Mouse (Mus musculus) forelimb bud, embryonic 11.5 days (tissue): Measurements from ENCODE around the gene Smarcd1.
"Not testable (repeated sequence)": the region's sequence is repeated elsewhere in the genome, so short reads cannot be mapped to it uniquely, and the experiment has no call there.

Experiments
- DNase-seq: peaks from one replicate; pipeline ENCODE4 v3.0.0-alpha.2; 2012; ENCODE audit warnings: low read depth, low spot score

Smarcd1 gene

GRCm38 (mm10) chr15:99684156-99684555, 17.8 kb upstream of the Smarcd1 start:
- no peak for DNase-seq

GRCm38 (mm10) chr15:99688712-99689111, 13.2 kb upstream of the Smarcd1 start:
- DNase-seq, result peak; percentile 71

DNA sequence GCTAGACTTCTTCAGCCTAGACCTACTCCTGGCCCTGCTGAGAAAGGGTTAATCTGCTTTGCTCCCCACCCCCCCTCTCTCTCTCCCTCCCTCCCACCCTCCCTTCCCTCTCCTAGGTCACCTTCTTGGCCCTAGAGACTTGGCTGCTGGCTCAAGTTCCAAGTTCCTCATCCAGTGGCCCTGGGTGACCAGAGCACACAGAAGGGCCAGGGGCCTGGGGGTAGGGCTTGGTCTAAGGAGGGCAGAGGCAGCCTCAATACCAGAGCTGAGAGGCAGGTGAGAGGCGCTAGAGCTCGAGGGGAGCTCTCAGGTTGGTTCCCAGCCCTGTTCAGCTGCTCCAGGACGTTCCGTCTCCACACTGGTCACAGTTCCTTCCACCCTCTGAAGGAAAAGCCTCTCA, 11.0 kb upstream of the Smarcd1 start:
- DNase-seq, result no peak

DNA sequence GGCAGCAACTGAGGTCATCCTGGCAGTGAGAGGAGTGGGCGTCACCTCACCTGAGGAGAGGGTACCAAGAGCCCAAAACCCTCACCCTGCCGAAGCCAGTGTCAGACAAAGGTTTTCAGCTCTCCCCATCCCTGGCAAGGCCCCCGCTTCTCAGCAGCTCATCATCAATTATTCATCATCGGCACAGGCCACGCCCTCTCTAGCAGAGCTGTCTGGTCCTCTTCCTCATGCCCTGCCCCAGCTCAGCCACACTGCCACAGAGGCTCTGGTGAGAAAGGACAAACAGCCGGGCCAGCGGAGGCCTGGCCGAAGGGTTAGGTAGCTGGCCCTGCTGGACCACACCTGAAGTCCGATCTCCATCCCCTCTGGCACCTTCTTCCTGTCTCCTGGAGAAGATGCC, 10.0 kb upstream of the Smarcd1 start:
- no peak for DNase-seq

DNA sequence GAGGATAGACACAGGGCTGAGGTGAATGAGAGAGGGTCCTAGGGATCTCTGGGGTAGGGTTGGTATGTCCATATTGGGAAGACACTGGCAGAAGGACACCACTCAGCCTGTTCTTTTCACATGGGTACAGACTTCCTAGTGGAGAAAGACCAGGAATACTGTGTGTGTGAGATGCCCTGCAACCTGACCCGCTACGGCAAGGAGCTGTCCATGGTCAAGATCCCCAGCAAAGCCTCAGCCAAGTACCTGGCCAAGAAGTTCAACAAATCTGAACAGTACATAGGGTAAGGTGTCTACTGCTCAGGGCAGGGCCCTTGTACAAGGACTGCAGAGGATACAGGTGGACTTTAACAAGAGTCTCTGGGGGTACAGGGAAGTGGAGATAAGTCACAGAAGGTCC, 4.6 kb upstream of the Smarcd1 start:
- DNase-seq, result peak; percentile 38

- no peak for DNase-seq
Measured at GRCm38 (mm10) chr15:99698533-99699085, 3.3 kb upstream of the Smarcd1 start.

- no peak for DNase-seq
Measured at GRCm38 (mm10) chr15:99699715-99700114, 2.2 kb upstream of the Smarcd1 start.

- no peak for DNase-seq
Measured at GRCm38 (mm10) chr15:99700219-99701106, 1.5 kb upstream of the Smarcd1 start.

DNA sequence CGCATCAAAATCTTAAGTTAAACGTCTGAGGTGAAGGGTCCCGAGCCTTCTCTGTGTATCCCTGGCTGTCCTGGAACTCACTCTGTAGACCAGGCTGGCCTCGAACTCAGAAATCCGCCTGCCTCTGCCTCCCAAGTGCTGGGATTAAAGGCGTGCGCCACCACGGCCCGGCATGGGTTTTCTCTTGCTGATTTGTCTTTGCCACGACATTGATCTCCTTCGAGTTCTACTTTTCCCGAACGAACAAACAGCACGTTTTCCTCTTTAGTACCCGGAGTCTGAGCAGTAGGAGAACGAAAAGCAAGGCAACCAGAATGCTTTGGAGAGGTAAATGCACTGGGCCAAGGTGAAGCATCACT, 310 bp upstream of the Smarcd1 start:
- not testable (repeated sequence) for DNase-seq

- no peak for DNase-seq
Measured at GRCm38 (mm10) chr15:99703104-99703503, 1.2 kb downstream of the Smarcd1 start.

DNA sequence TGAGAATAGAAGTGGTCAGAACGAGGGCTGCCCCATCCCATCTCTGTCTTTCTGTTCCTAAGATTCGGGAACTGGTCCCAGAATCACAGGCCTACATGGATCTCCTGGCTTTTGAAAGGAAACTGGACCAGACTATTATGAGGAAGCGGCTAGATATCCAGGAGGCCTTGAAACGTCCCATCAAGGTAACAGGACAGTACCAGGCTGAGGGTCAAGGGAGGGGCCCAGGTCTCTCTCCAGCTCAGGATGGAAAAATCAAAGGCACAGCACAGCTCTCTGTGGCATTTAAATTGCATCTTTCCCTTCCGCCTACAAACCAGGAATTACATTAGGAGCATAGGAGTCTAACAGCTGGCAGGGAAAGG, 1.7 kb downstream of the Smarcd1 start:
- DNase-seq, result no peak

GRCm38 (mm10) chr15:99704041-99704681, 2.2 kb downstream of the Smarcd1 start:
- no peak for DNase-seq

DNA sequence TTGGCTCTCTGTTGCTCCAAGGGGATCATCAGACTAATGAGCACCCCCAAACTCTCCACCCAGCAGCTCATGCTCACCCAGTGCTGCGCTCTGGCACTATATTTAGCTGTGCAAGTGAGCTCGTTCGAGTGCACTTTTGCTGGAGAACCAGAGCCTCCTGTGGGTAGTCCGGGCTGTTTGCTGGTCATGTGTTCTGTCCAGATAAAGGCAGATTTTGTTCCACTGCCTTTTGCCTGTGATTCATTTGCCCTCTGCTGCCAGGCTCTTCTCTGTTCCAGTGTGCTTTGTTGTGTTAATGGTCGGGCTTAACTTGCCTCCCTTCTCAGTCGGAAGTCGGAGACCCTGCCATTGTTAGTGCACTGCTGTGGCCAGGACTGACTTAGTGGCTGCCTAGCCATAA, 3.0 kb downstream of the Smarcd1 start:
- DNase-seq, result no peak

GRCm38 (mm10) chr15:99705440-99706048, 3.6 kb downstream of the Smarcd1 start, which contains the start of gene Gm17349:
Gene Gm17349, minus strand, starts transcription at chr15:99705490.
- DNase-seq, result peak; percentile 67

- no peak for DNase-seq
Measured at GRCm38 (mm10) chr15:99708176-99708575, 6.2 kb downstream of the Smarcd1 start.

DNA sequence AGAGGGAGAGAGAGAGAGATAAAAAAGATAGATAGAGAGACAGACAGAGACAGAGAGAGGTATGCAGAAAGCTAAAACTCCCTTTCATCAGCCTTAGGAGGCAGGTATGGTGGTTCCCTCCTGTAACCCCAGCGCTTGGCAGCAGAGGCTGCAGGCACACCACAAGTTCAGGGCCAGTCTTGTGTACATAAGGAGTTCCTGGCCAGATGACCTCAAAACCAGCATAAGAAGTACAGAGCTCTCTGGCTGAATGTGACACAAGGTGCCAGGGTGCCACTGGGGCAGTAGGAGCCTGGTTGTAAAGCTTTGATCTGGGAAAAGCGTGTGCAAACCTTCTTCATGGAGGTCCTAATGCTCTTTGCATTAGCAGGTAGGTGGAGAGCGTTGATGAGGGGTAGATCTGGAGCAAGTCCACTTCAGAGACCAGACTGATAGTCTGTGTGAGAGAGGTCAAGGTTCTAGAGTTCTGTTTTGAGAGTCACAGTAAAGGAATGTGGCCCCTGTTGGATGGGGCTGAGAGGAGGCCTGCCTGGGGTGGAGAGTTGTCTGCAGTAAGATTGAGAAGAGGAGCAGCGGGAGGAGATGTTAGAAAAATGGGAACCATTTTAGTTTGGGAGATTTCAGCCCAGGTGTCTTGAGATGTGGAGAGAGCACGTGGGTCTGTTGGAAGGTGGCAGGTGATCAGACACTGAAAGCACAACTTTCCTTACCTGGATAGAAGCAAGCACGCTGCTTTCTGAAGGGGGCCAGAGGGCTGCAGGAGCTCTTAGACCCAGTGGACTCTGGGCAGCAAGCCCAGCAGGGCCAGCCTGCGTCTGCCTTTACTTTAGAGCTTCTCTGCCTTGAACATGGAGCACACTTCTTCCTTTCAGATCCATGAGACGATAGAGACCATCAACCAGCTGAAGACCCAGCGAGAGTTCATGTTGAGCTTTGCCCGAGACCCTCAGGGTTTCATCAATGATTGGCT, 8.6 kb downstream of the Smarcd1 start:
- no peak for DNase-seq

DNA sequence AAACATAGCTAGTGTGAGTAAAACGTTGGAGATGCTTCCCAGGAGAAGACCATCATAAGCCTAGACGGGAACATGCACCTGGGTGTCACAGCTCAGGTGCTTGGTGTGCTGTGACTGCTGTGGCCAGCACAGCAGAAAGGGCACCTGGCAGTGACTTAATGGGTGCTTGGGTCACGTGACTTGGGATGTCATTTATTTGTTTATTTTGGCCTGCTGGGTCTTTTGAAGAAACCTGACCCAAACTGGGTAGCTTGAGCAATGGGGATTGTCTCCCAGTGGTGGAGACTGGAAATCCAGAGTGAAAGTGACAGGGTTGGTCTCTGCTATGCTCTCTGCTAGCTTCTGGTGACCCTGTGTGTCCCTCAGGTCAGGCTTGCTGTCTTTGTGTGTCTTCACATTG, 9.6 kb downstream of the Smarcd1 start:
- DNase-seq, result no peak

DNA sequence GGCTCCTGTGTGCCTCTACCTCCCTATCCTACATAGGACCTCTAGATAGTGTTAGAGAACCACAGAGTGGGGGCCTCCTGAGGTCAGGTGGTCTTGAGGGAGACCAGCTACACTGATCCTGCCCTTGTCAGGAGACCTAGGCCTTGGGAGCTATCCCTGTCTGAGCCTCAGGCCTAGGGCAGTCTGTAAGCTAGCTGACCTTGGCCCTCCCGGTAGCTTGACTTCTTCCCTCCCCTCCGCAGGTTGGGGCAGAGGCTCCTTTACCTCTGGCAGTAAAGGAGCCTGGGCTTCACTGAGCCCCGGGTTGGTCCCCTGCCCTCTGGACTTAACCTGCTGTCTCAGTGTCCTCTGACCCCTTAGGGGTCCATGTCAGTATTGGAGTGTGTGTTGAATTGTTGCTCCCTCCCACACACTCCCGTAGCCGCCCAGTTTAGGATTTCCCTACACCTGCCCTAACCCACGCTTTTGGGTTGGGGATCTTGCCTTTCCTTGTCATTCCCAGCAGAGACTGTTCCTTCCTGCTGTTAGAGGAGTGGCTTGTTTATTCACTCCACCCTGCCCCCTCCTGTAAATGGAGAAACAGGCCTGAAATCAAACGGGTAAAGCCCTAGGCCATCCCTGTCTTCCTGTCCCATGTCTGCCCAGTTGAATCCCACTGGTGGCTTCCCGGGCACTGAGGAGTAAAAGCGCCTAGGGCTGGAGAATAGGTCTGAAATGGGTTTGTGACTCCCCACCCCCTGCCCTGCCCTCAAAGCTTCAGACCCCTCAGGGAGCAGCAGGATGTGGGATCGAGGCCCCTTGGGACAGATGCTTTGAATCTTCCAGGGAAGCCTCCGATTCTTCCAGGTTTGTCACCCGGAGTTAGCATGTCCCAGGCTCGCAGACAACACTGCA, 11.0 kb downstream of the Smarcd1 start:
- no peak for DNase-seq

DNA sequence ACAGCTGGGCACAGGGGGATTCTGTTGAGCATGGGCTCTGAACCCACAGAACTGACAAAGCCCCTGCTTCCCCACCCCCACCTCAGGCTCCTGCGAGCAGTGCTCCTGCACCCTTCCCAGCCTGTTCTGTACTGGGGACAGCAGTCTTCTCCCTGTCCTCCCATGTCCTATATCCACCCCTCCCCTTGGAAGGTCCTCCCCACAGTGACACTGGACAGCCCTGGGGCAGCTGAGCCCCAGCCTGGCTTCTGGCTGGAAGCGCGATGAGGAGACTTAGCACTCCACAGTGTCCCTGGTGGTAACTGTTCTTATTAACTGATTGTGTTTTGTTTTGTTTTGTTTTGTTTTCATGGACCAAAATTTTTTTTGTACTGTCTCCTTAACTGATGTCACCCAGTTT, 11.6 kb downstream of the Smarcd1 start:
- DNase-seq, result no peak

DNA sequence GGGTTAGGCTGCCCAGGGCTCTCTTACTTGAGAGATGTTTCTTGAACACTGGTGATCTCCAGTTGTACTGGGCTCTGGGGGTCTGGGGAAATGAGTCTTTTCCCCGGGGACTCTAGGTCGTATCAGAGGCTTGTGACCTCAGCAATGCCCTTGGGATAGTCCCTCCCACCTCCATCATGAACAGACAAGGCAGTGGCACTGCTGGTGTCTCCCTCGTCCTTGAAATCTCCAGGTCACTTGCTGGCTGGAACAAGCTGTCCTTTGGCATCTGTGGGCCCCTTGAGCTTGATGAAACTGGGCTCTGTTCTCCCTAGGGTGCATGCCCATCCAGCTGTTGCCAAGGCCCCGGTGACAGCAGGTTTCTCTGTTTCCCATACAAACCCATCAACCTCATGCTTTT, 12.3 kb downstream of the Smarcd1 start:
- no peak for DNase-seq
